Mouse (Mus musculus): ENCODE results near the gene Gpx8.

Gene Gpx8

DNA sequence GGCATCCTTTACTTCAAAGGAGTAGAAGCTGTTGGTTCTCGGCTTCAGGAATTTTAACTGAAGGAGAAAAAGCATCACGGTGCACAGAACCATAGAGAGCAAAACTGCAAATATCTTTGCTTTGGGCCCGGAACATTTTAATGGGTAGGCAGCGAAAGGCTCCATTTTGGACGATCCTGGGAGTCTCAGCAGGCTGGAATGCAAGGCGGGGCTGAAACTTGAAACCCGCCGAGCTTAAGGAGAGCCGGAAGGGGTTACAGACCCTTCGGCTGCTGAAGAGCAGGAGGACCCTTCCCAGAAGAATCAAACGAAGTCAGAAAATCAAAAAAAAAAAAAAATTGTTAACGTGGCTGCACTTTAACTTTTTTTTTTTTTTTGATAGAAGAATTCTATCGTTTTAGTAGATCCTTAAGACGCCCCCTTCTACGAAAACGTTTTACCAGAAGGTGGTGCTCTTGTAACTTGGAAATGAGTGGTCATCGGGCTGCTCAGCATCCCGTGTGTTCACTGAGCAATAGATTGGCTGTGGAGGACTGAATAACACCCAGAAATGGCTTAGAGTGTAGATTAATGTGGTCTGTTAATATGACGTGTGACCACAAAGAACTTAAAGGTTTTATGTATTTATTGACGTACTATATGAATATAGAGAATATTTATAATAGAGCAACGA is at the start of gene Gpx8:
Gene Gpx8, minus strand, starts transcription at position 200 of the 673 bp plus-strand sequence.
- in situ Hi-C loops (cut with MboI; ENCODE audit: low pct_unique_long_range_greater_than_20kb in 1 of 2, low sequenced_read_pairs in 2 of 2, unreplicated experiment in 1 of 2) = loop anchor here (10.0 kb wide), 1 partner anchor 208 kb away; no protein-coding TSS in a partner anchor

- in situ Hi-C loops (cut with MboI; ENCODE audit: low pct_unique_long_range_greater_than_20kb in 1 of 2, low sequenced_read_pairs in 2 of 2, unreplicated experiment in 1 of 2) = no loop called here
Measured at GRCm38 (mm10) chr13:113094618-113095017, 48.4 kb upstream of the Gpx8 start.

DNA sequence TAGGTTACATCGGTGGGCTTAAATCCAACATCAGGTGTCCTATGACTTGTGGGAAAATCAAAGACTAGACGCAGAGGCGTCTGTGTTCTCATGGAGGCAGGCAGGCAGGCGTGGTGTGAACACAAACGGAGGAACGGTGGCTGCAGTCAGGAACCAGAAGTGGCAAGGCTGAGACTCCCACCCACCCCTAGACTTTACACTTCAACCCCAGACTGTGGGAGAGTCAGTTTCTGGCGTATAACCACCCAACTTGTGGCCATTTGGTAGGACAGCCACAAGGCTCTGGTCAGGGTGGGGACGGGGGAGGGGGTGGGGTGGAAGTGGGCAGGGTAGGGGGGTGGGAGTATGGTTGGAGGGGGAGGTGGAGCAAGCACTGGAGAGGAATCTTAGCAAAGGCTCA is 44.3 kb upstream of the Gpx8 start:
- in situ Hi-C loops (cut with MboI; ENCODE audit: low pct_unique_long_range_greater_than_20kb in 1 of 2, low sequenced_read_pairs in 2 of 2, unreplicated experiment in 1 of 2) = no loop called here

- in situ Hi-C loops (cut with MboI; ENCODE audit: low pct_unique_long_range_greater_than_20kb in 1 of 2, low sequenced_read_pairs in 2 of 2, unreplicated experiment in 1 of 2) = no loop called here
Measured at GRCm38 (mm10) chr13:113087226-113088017, 41.2 kb upstream of the Gpx8 start.

- in situ Hi-C loops (cut with MboI; ENCODE audit: low pct_unique_long_range_greater_than_20kb in 1 of 2, low sequenced_read_pairs in 2 of 2, unreplicated experiment in 1 of 2) = no loop called here
Measured at GRCm38 (mm10) chr13:113084732-113085131, 38.5 kb upstream of the Gpx8 start.

DNA sequence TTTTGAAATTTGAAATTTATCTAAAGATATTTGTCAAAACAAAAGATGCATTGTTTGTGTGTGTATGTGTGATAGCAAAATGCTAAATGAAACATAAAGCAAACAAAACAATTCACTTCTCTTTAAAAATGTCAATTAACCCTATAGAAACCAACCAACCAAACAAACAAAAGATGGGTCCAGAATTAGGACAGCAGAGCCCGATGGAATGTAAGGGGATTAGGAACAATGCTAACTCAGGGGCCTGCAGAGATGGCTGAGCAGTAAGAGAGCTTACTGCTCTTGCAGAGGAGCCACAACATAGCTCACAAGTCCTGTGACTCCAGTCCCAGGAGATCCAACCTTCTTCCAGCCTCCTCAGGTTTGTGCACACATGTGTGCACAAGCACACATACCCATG is 35.9 kb upstream of the Gpx8 start:
- in situ Hi-C loops (cut with MboI; ENCODE audit: low pct_unique_long_range_greater_than_20kb in 1 of 2, low sequenced_read_pairs in 2 of 2, unreplicated experiment in 1 of 2) = no loop called here

DNA sequence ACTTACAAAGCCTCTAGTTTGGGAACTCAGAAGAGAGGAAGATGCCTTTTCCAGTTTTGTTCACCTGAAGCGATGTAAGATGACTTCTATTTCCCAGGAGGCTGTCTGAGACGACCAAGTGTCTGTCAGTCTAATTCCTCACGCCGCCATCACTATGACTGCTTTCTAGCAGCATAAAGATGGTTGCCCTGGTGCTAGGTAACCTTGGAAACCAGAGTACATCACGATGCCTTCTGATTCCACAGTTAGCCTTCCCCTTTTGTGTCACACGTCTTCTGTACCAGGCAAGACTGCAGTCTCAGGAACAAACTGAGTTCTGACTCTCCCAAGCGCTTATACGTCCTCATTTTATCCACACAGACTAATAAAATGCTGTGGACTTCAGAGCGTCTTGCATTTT is 32.8 kb upstream of the Gpx8 start:
- in situ Hi-C loops (cut with MboI; ENCODE audit: low pct_unique_long_range_greater_than_20kb in 1 of 2, low sequenced_read_pairs in 2 of 2, unreplicated experiment in 1 of 2) = no loop called here

GRCm38 (mm10) chr13:113064542-113064941 is 18.3 kb upstream of the Gpx8 start:
- in situ Hi-C loops (cut with MboI; ENCODE audit: low pct_unique_long_range_greater_than_20kb in 1 of 2, low sequenced_read_pairs in 2 of 2, unreplicated experiment in 1 of 2) = no loop called here

- in situ Hi-C loops (cut with MboI; ENCODE audit: low pct_unique_long_range_greater_than_20kb in 1 of 2, low sequenced_read_pairs in 2 of 2, unreplicated experiment in 1 of 2) = no loop called here
Measured at GRCm38 (mm10) chr13:113061746-113062145, 15.5 kb upstream of the Gpx8 start.

- in situ Hi-C loops (cut with MboI; ENCODE audit: low pct_unique_long_range_greater_than_20kb in 1 of 2, low sequenced_read_pairs in 2 of 2, unreplicated experiment in 1 of 2) = no loop called here
Measured at GRCm38 (mm10) chr13:113055826-113056225, 9.6 kb upstream of the Gpx8 start.

DNA sequence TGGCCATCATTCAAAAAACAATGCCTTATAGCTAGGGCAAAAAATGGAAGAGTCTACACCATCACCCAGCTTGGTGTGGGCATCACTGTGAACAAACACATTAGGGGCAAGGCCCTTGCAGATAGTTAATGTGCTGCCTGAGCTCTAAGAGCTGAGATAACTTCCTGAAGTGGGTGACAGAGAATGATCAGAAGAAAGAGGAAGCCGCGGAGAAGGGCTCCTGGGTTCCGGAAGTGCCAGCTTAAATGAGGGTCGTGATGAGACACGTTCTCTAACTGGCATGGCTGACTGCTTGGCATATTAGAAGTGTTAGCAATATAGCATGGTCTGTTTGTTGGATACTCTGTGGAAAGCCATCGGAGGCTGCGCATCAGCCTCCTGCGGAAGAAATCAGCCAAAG is 8.0 kb upstream of the Gpx8 start:
- in situ Hi-C loops (cut with MboI; ENCODE audit: low pct_unique_long_range_greater_than_20kb in 1 of 2, low sequenced_read_pairs in 2 of 2, unreplicated experiment in 1 of 2) = no loop called here

DNA sequence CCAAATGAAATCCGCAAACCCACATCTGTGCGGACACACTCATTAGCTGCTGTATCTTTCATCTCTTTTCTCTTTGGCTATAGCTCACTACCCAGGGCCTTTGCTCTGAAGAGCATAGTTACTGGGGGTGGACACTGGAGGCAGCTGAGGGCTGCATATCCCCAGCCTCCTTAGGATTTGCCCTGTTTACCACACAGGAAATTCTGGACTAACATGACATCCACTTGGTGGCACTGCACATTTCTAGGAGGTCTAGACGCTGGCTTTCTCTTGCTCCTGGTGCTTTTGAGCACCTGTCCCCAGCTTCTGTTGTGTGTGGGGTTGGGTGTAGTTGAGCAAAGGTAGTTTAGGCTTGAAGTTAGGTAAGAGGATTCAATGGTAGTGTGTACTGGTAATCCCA is 1.4 kb upstream of the Gpx8 start:
- in situ Hi-C loops (cut with MboI; ENCODE audit: low pct_unique_long_range_greater_than_20kb in 1 of 2, low sequenced_read_pairs in 2 of 2, unreplicated experiment in 1 of 2) = loop anchor here (10.0 kb wide), 1 partner anchor 207 kb away; no protein-coding TSS in a partner anchor

- in situ Hi-C loops (cut with MboI; ENCODE audit: low pct_unique_long_range_greater_than_20kb in 1 of 2, low sequenced_read_pairs in 2 of 2, unreplicated experiment in 1 of 2) = loop anchor here (10.0 kb wide), 1 partner anchor 208 kb away; no protein-coding TSS in a partner anchor
Measured at GRCm38 (mm10) chr13:113047018-113047417, 808 bp upstream of the Gpx8 start.

DNA sequence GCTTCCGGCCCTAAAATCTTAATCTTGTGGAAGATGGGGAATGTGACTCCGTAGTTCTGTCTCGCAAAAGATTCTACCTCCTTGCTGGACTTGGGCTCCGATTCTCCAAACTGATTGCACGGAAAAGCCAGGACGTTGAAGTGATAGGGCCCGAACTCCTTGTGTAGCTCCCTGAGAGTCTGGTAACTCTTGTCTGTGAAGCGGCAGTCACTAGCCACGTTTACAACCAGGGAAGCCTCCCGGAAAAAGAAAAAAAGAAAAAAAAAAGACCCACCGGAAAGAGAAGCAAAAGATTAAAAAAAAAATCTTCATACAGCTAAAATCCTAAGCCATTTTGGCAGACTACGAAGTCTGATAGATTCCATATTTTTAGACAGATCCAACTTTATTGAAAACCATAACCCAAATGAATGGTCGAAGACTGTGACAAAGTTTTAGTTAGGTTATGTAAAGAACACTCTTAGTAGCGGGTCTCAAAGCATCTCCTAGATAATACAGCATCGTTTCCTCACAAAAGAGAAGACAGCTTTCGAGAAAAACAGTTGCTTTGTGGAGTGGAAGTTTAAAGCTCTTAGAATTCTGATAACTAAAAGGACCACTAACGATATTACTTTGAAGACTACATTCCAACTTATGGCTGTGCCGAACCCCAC is 626 bp downstream of the Gpx8 start:
- in situ Hi-C loops (cut with MboI; ENCODE audit: low pct_unique_long_range_greater_than_20kb in 1 of 2, low sequenced_read_pairs in 2 of 2, unreplicated experiment in 1 of 2) = loop anchor here (10.0 kb wide), 1 partner anchor 209 kb away; no protein-coding TSS in a partner anchor

DNA sequence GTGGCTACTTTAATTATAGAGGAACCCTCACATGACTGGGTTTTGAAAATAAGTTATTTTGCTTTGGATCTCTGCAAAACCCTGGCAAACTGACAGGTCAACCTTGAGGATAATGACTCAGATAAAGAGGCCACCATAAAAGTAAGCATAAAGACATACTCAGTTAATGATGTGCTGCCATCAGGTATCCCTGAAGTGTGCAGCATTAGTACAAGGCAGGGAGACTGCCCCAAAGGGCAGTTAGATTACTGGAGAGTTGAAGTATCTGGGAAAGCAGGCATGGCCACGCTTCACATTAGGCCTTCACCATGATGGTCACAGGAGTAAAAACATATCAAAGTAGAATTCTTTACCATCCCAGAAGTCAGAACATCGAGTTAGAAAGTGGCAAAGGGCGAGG is 1.3 kb downstream of the Gpx8 start:
- in situ Hi-C loops (cut with MboI; ENCODE audit: low pct_unique_long_range_greater_than_20kb in 1 of 2, low sequenced_read_pairs in 2 of 2, unreplicated experiment in 1 of 2) = loop anchor here (10.0 kb wide), 1 partner anchor 210 kb away; no protein-coding TSS in a partner anchor

DNA sequence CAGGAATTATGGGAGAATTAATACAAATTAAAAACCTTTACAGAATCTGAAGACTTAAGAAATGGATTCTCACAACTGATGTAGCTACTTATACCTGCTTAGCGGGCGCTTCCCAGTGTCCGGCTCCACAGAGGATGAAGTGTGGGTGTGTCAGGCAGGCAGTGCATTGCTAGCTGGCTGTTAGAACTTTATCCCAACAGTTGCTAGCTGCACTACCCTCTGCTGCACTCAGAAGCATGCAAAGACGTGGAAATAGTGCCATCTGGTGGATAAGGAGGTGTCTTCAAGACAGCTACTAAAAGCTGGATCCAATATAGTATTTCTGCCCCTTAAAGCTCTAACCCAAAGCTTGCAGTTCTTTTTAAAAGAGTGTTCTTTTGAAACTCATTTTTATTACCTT is 10.4 kb downstream of the Gpx8 start:
- in situ Hi-C loops (cut with MboI; ENCODE audit: low pct_unique_long_range_greater_than_20kb in 1 of 2, low sequenced_read_pairs in 2 of 2, unreplicated experiment in 1 of 2) = loop anchor here (5.0 to 10.0 kb wide), 2 partner anchors 369 to 371 kb away; partner anchors contain the start of gene Slc38a9 (in 1 of the 2)

- in situ Hi-C loops (cut with MboI; ENCODE audit: low pct_unique_long_range_greater_than_20kb in 1 of 2, low sequenced_read_pairs in 2 of 2, unreplicated experiment in 1 of 2) = loop anchor here (5.0 to 10.0 kb wide), 3 partner anchors 48 to 370 kb away; partner anchors contain the start of genes Ccno (in 1 of the 2) and Slc38a9 (in 1 of the 2)
Measured at GRCm38 (mm10) chr13:113034950-113035421, 11.2 kb downstream of the Gpx8 start, which contains the start of gene Cdc20b. Gene Cdc20b, plus strand, starts transcription at chr13:113035111.

GRCm38 (mm10) chr13:113034271-113034886 is 11.8 kb downstream of the Gpx8 start:
- in situ Hi-C loops (cut with MboI; ENCODE audit: low pct_unique_long_range_greater_than_20kb in 1 of 2, low sequenced_read_pairs in 2 of 2, unreplicated experiment in 1 of 2) = loop anchor here in 1 of 2 experiments (5.0 to 10.0 kb wide), 2 partner anchors 47 to 370 kb away; partner anchors contain the start of genes Ccno and Slc38a9
